Mouse (Mus musculus) bone marrow macrophage, adult 2 months (primary cell): ENCODE data around the gene Ankrd6.

Experiments
- CTCF ChIP-seq: IDR thresholded peaks from 2 replicates; pipeline ENCODE4 v1.5.1; 2012; ENCODE audit warnings: low read depth, mild to moderate bottlenecking, low read length, moderate library complexity
- POLR2A ChIP-seq: IDR thresholded peaks from 2 replicates; pipeline ENCODE4 v1.6.1; 2012; ENCODE audit warnings: mild to moderate bottlenecking, low read depth, low read length, borderline replicate concordance

- no peak for TF ChIP-seq POLR2A
- no peak for TF ChIP-seq CTCF
These were observed 97.8 kb downstream of the Ankrd6 start for GRCm38 (mm10) chr4:32852819-32853218.
